Mouse (Mus musculus) MEL (cell line): Measurements from ENCODE around the gene Ak3. TPM values are rescaled to one million over a fixed set of nuclear protein-coding genes. Genes with fewer than 3 reads are reported as not detected.

ENCODE experiments used
- DNase-seq: peaks from one replicate; pipeline ENCODE4 v3.0.0; 2011; ENCODE audit warnings: low read depth, low spot score
- H3K27ac ChIP-seq: 2 replicates; pipeline ENCODE4 v1.5.1; 2012; ENCODE audit warnings: low read depth, mild to moderate bottlenecking, control low read depth, low read length, moderate library complexity; ENCODE audit not compliant: control insufficient read depth
- H3K27me3 ChIP-seq, 2 experiments: fragments of 150-350 bp in 1 of 2; sonication (generic) in 1 of 2; 2 replicates each; pipeline ENCODE4 v1.6.1; 2012; ENCODE audit warnings: low read length in 2 of 2, mild to moderate bottlenecking in 2 of 2, improper control_type of control experiment in 1 of 2, moderate library complexity in 1 of 2; ENCODE audit not compliant: insufficient read depth in 2 of 2, control insufficient read depth in 1 of 2
- H3K36me3 ChIP-seq, 2 experiments: 2 replicates each; pipeline ENCODE4 v1.6.1; 2012 to 2014; ENCODE audit warnings: low read length in 2 of 2, improper control_type of control experiment in 1 of 2, inconsistent platforms in 1 of 2, mild to moderate bottlenecking in 1 of 2; ENCODE audit not compliant: insufficient read depth in 2 of 2, control insufficient read depth in 1 of 2
- H3K4me1 ChIP-seq, 2 experiments: fragments of 150-350 bp in 1 of 2; sonication (generic) in 1 of 2; 2 replicates each; pipeline ENCODE4 v1.6.1; 2012; ENCODE audit warnings: low read length in 2 of 2, improper control_type of control experiment in 1 of 2, mild to moderate bottlenecking in 1 of 2; ENCODE audit not compliant: insufficient read depth in 2 of 2, control insufficient read depth in 1 of 2
- H3K4me3 ChIP-seq, 2 experiments: fragments of 150-350 bp in 1 of 2; sonication (generic) in 1 of 2; 2 replicates each; pipeline ENCODE4 v1.5.1; 2012; ENCODE audit warnings: low read depth in 2 of 2, low read length in 2 of 2, mild to moderate bottlenecking in 2 of 2, moderate library complexity in 2 of 2, control low read depth in 1 of 2, improper control_type of control experiment in 1 of 2; ENCODE audit not compliant: control insufficient read depth in 1 of 2, insufficient read depth in 1 of 2
- H3K79me2 ChIP-seq: 2 replicates; pipeline ENCODE4 v1.6.1; 2012; ENCODE audit warnings: mild to moderate bottlenecking, low read length, moderate library complexity; ENCODE audit not compliant: control insufficient read depth, poor library complexity, insufficient read depth
- H3K9ac ChIP-seq: 2 replicates; pipeline ENCODE4 v1.6.1; 2012; ENCODE audit warnings: low read depth, mild to moderate bottlenecking, control low read depth, low read length, moderate library complexity; ENCODE audit not compliant: control insufficient read depth, poor library complexity, severe bottlenecking
- H3K9me3 ChIP-seq: fragments of 150-350 bp; sonication (generic); replicated peaks from 2 replicates; pipeline ENCODE4 v1.6.1; 2012; ENCODE audit warnings: mild to moderate bottlenecking, low read length, improper control_type of control experiment, moderate library complexity; ENCODE audit not compliant: insufficient read depth
- BHLHE40 ChIP-seq: IDR thresholded peaks from 2 replicates; pipeline ENCODE4 v1.6.1; 2012; ENCODE audit warnings: low read depth, mild to moderate bottlenecking, inconsistent platforms, low read length, improper control_type of control experiment, borderline replicate concordance
- CHD1 ChIP-seq: IDR thresholded peaks from 2 replicates; pipeline ENCODE4 v1.6.1; 2012; ENCODE audit warnings: low read depth, mild to moderate bottlenecking, inconsistent platforms, low read length, improper control_type of control experiment
- CHD2 ChIP-seq: IDR thresholded peaks from 2 replicates; pipeline ENCODE4 v1.6.1; 2011; ENCODE audit warnings: low read length, improper control_type of control experiment
- CTCF ChIP-seq, 3 experiments: IDR thresholded peaks in 2 of 3; conservative IDR thresholded peaks in 1 of 3; 2 replicates each; pipeline ENCODE4 v1.5.1; 2011 to 2012; ENCODE audit warnings: low read length in 3 of 3, low read depth in 2 of 3, mild to moderate bottlenecking in 2 of 3, improper control_type of control experiment in 1 of 3, inconsistent platforms in 1 of 3, mixed read lengths in 1 of 3, moderate library complexity in 1 of 3; ENCODE audit not compliant: control insufficient read depth in 1 of 3, insufficient read depth in 1 of 3, poor library complexity in 1 of 3, severe bottlenecking in 1 of 3
- E2F4 ChIP-seq: IDR thresholded peaks from 2 replicates; pipeline ENCODE4 v1.6.1; 2011; ENCODE audit warnings: low read depth, low read length, improper control_type of control experiment, borderline replicate concordance
- ELF1 ChIP-seq: IDR thresholded peaks from 2 replicates; pipeline ENCODE4 v1.6.1; 2014; ENCODE audit warnings: low read depth, mild to moderate bottlenecking, inconsistent platforms, low read length, improper control_type of control experiment, moderate library complexity
- EP300 ChIP-seq, 2 experiments: IDR thresholded peaks; 2 replicates each; pipeline ENCODE4 v1.6.1; 2011; ENCODE audit warnings: improper control_type of control experiment in 2 of 2, low read length in 2 of 2, low read depth in 1 of 2, mild to moderate bottlenecking in 1 of 2
- ETS1 ChIP-seq: IDR thresholded peaks from 2 replicates; pipeline ENCODE4 v1.6.1; 2012; ENCODE audit warnings: low read depth, mild to moderate bottlenecking, inconsistent platforms, low read length, improper control_type of control experiment, moderate library complexity
- GATA1 ChIP-seq: IDR thresholded peaks from 2 replicates; pipeline ENCODE4 v1.6.1; 2011; ENCODE audit warnings: low read depth, low read length, improper control_type of control experiment
- HCFC1 ChIP-seq: IDR thresholded peaks from 2 replicates; pipeline ENCODE4 v1.6.1; 2012; ENCODE audit warnings: low read depth, mild to moderate bottlenecking, inconsistent platforms, low read length, improper control_type of control experiment, moderate library complexity
- JUND ChIP-seq: IDR thresholded peaks from 2 replicates; pipeline ENCODE4 v1.6.1; 2011; ENCODE audit warnings: low read depth, mild to moderate bottlenecking, improper control_type of control experiment, low read length
- KAT2A ChIP-seq: conservative IDR thresholded peaks from 2 replicates; pipeline ENCODE4 v1.6.1; 2012; ENCODE audit warnings: low read depth, low read length, improper control_type of control experiment, inconsistent platforms
- MAFK ChIP-seq: IDR thresholded peaks from 2 replicates; pipeline ENCODE4 v1.6.1; 2011; ENCODE audit warnings: low read depth, mild to moderate bottlenecking, low read length, improper control_type of control experiment, borderline replicate concordance
- MAX ChIP-seq: IDR thresholded peaks from 2 replicates; pipeline ENCODE4 v1.6.1; 2011; ENCODE audit warnings: low read length, improper control_type of control experiment
- MAZ ChIP-seq: IDR thresholded peaks from 2 replicates; pipeline ENCODE4 v1.6.1; 2012; ENCODE audit warnings: low read depth, mild to moderate bottlenecking, inconsistent platforms, low read length, improper control_type of control experiment
- MEF2A ChIP-seq: IDR thresholded peaks from 2 replicates; pipeline ENCODE4 v1.6.1; 2014; ENCODE audit warnings: low read depth, mild to moderate bottlenecking, inconsistent platforms, low read length, improper control_type of control experiment; ENCODE audit not compliant: poor library complexity, insufficient replicate concordance, severe bottlenecking; ENCODE audit errors: extremely low read depth
- MXI1 ChIP-seq: IDR thresholded peaks from 2 replicates; pipeline ENCODE4 v1.6.1; 2011; ENCODE audit warnings: mild to moderate bottlenecking, low read depth, low read length, improper control_type of control experiment
- MYB ChIP-seq: IDR thresholded peaks from 2 replicates; pipeline ENCODE4 v1.6.1; 2011; ENCODE audit warnings: mild to moderate bottlenecking, low read depth, low read length, improper control_type of control experiment
- MYC ChIP-seq: IDR thresholded peaks from 2 replicates; pipeline ENCODE4 v1.6.1; 2011; ENCODE audit warnings: low read depth, mild to moderate bottlenecking, low read length, improper control_type of control experiment, moderate library complexity
- POLR2AphosphoS2 ChIP-seq: IDR thresholded peaks from 2 replicates; pipeline ENCODE4 v1.6.1; 2011; ENCODE audit warnings: low read length, improper control_type of control experiment
- POLR2AphosphoS5 ChIP-seq: IDR thresholded peaks from 2 replicates; pipeline ENCODE4 v1.6.1; 2012; ENCODE audit warnings: low read depth, borderline replicate concordance, mild to moderate bottlenecking, inconsistent platforms, low read length, moderate library complexity, mixed read lengths
- RAD21 ChIP-seq: IDR thresholded peaks from 2 replicates; pipeline ENCODE4 v1.6.1; 2011; ENCODE audit warnings: mild to moderate bottlenecking, low read depth, low read length, improper control_type of control experiment
- RCOR1 ChIP-seq: IDR thresholded peaks from 2 replicates; pipeline ENCODE4 v1.6.1; 2012; ENCODE audit warnings: low read depth, mild to moderate bottlenecking, inconsistent platforms, low read length, improper control_type of control experiment
- SIN3A ChIP-seq: IDR thresholded peaks from 2 replicates; pipeline ENCODE4 v1.6.1; 2012; ENCODE audit warnings: low read length, improper control_type of control experiment, inconsistent platforms
- SMC3 ChIP-seq: IDR thresholded peaks from 2 replicates; pipeline ENCODE4 v1.6.1; 2011; ENCODE audit warnings: low read depth, low read length, improper control_type of control experiment
- TAL1 ChIP-seq: IDR thresholded peaks from 2 replicates; pipeline ENCODE4 v1.6.1; 2012; ENCODE audit warnings: mild to moderate bottlenecking, inconsistent platforms, low read length, moderate library complexity, mixed read lengths
- TCF12 ChIP-seq: IDR thresholded peaks from 2 replicates; pipeline ENCODE4 v1.6.1; 2014; ENCODE audit warnings: low read depth, mild to moderate bottlenecking, inconsistent platforms, low read length, improper control_type of control experiment, moderate library complexity
- UBTF ChIP-seq: IDR thresholded peaks from 2 replicates; pipeline ENCODE4 v1.6.1; 2012; ENCODE audit warnings: low read depth, mild to moderate bottlenecking, inconsistent platforms, low read length, improper control_type of control experiment, moderate library complexity, borderline replicate concordance; ENCODE audit not compliant: insufficient read depth
- USF2 ChIP-seq, 2 experiments: IDR thresholded peaks; 2 replicates each; pipeline ENCODE4 v1.6.1; 2011 to 2012; ENCODE audit warnings: improper control_type of control experiment in 2 of 2, low read length in 2 of 2, borderline replicate concordance in 1 of 2, inconsistent platforms in 1 of 2, low read depth in 1 of 2, mild to moderate bottlenecking in 1 of 2; ENCODE audit not compliant: insufficient read depth in 1 of 2
- ZC3H11A ChIP-seq: IDR thresholded peaks from 2 replicates; pipeline ENCODE4 v1.6.1; 2012; ENCODE audit warnings: low read depth, mild to moderate bottlenecking, inconsistent platforms, low read length, improper control_type of control experiment
- ZMIZ1 ChIP-seq: IDR thresholded peaks from 2 replicates; pipeline ENCODE4 v1.6.1; 2012; ENCODE audit warnings: low read depth, mild to moderate bottlenecking, inconsistent platforms, low read length, improper control_type of control experiment, moderate library complexity
- polyA plus RNA-seq, 2 experiments: library from polyadenylated mRNA; stranded (reverse) in 1 of 2; unstranded in 1 of 2; fragments of >175 nt in 1 of 2; fragments of >200 nt in 1 of 2; gene quantifications; 2 replicates each; pipeline versions ENCODE4 v1.2.1 to v1.2.4; 2012; ENCODE audit warnings: low replicate concordance in 2 of 2, low read depth in 1 of 2; ENCODE audit not compliant: insufficient read length in 2 of 2, insufficient read depth in 1 of 2, missing spikeins in 1 of 2
- total RNA-seq: library from RNA; depleted of rRNA; stranded (reverse); fragments of 300-350 nt; gene quantifications from 2 replicates; pipeline ENCODE4 v1.2.3, GENCODE M21; 2012

The Ak3 gene
- total and polyA plus RNA-seq, 3 experiments: 47.3 to 86.3 (median 50.0) TPM

- no peak for TF ChIP-seq POLR2AphosphoS5
- no peak for TF ChIP-seq JUND
Measured at GRCm38 (mm10) chr19:29066981-29067471, 19.3 kb upstream of the Ak3 start (continued).

DNA sequence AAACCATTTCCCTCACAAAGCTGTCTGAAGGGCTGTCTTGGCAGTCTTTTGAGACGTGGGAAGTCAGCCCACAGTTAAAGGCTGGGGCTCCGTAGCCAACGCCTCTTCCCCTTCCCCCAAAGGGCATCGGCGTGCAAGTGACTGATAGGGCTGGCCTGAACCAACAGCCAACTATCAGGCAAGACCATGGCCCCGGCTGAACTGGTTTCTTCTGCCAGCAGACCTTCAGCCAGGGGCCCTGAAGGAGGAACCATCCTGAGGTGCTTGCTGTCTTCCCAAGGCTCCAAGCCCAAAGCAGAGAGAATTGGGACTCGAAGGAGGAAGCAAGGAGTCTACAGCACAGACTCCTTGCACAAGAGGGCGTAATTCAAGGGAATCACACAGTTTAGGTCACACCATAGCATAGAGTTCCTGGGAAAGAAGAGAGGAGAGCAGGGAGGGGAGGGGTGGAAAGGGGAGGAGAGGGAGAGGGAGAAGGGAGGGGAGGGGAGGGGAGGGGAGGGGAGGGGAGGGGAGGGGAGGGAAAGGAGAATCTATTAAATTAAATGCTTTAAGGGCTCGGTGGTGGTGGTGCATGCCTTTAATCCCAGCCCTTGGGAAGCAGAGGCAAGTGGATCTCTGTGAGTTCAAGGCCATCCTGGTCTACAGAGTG, 16.8 kb upstream of the Ak3 start:
- TF ChIP-seq KAT2A (no peak), RAD21 (no peak), MYC (no peak), POLR2AphosphoS2 (peak; percentile 64; the same call in 1 of the 2 replicates), CHD2 (peak; percentile 82), ETS1 (peak; percentile 92), EP300 (IDR thresholded peaks at IDR 0.05; ENCODE audit: low read depth in 1 of 2, low read length in 2 of 2) (peak; percentile 98 to 99), USF2 (IDR thresholded peaks at IDR 0.05; ENCODE audit: borderline replicate concordance in 1 of 2, insufficient read depth in 1 of 2, low read depth in 1 of 2, low read length in 2 of 2) (no peak), TCF12 (peak; percentile 99), CHD1 (0 out of 2 replicates have a peak, but pooled peaks have one; percentile 71), SMC3 (peak; percentile 50), TAL1 (peak; percentile 98), POLR2AphosphoS5 (no peak), BHLHE40 (peak; percentile 14; the same call in 1 of the 2 replicates), MEF2A (0 out of 2 replicates have a peak, but pooled peaks have one; percentile 54), RCOR1 (peak; percentile 81), MAFK (peak; percentile 21; the same call in 1 of the 2 replicates), MXI1 (0 out of 2 replicates have a peak, but pooled peaks have one; percentile 14), ELF1 (peak; percentile 43; the same call in 1 of the 2 replicates), ZC3H11A (peak; percentile 5; the same call in 1 of the 2 replicates), GATA1 (peak; percentile 93), UBTF (no peak), MAZ (peak; percentile 91), CTCF (IDR thresholded peaks at IDR 0.05 in 2 of 3, conservative IDR thresholded peaks at IDR 0.05 in 1 of 3; ENCODE audit: control insufficient read depth in 1 of 3, insufficient read depth in 1 of 3, low read depth in 2 of 3, low read length in 3 of 3, poor library complexity in 1 of 3, severe bottlenecking in 1 of 3) (peak in 1 of 3 experiments; percentile 26; a peak in 1 of 6 replicates), MAX (peak; percentile 28; the same call in 1 of the 2 replicates), SIN3A (peak; percentile 77), HCFC1 (peak; percentile 58; the same call in 1 of the 2 replicates), E2F4 (no peak), MYB (peak; percentile 94), ZMIZ1 (peak; percentile 57; the same call in 1 of the 2 replicates)
- peak; percentile 96 for DNase-seq

More for the DNA sequence above, 16.8 kb upstream of the Ak3 start:
- Histone ChIP-seq H3K79me2 (no peaks in the 10 kb centered on the region; the same call in 1 of the 2 replicates), H3K36me3 (peaks cover 0 to 23% of the 10 kb centered on the region in 2 experiments; a peak in 2 of 4 replicates), H3K4me1 (peaks cover 4 to 20% of the 10 kb centered on the region in 2 experiments; a peak in 3 of 4 replicates), H3K27ac (peak overlapping the region; percentile 94), H3K9ac (peak overlapping the region; percentile 68), H3K9me3 (no peaks in the 10 kb centered on the region), H3K27me3 (no peaks in the 10 kb centered on the region), H3K4me3 (peak overlapping the region; percentile 49)
